Mouse (Mus musculus) cerebellum, postnatal 25 days (tissue): ENCODE data around the gene Tceal5.

Source experiments
- DNase-seq, 2 experiments: peaks; one replicate each; pipeline ENCODE4 v3.0.0; 2021; ENCODE audit warnings: mixed read lengths in 2 of 2

Gene Tceal5

GRCm38 (mm10) chrX:136171189-136172117, 32.2 kb downstream of the Tceal5 start:
- DNase-seq: peak; percentile 54 to 73

GRCm38 (mm10) chrX:136170625-136171024, 33.1 kb downstream of the Tceal5 start:
- peak in 1 of 2 experiments; percentile 6 for DNase-seq
